Mouse (Mus musculus): ENCODE data around the gene Fads1. TPM values are rescaled to one million over a fixed set of nuclear protein-coding genes. Genes with fewer than 3 reads are reported as not detected.

Gene Fads1
- polyA plus RNA-seq, 1 experiment from 2014 or later: 138 TPM

DNA sequence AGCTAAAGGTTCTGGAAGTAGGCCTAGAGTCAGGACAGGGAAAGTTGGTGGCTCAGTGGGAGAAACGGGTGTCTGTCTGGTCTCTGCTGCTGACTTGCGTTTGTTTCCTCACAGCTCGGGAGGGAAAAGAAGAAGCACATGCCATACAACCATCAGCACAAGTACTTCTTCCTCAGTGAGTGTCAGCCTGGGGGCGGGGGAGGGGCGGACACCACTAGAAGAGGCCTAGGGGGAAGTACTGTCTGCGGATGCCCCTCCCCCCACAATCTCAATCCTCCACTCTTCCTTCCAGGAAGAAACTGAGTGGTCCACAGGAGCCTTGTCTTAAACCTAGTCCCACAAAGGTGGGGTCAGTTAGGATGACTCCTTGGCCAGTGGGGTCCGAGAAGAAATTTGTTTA lies 8.6 kb downstream of the Fads1 start:
- H3K27me3 ChIP-seq (ENCODE audit: control insufficient read depth, insufficient read depth, low read length): no peaks in the 10 kb centered on the region
- H3K4me3 ChIP-seq (ENCODE audit: low read depth, low read length): no peak overlapping the region
- no peak overlapping the region for H3K27ac ChIP-seq (replicated peaks; ENCODE audit: low read depth, low read length)
- H3K4me1 ChIP-seq (ENCODE audit: control insufficient read depth, insufficient read depth, low read length): peaks cover 6% of the 10 kb centered on the region
- H3K9ac ChIP-seq (ENCODE audit: low read length): no peak overlapping the region
- H3K36me3 ChIP-seq (ENCODE audit: control insufficient read depth, insufficient read depth, low read length): peaks cover 57% of the 10 kb centered on the region
- H3K4me2 ChIP-seq (ENCODE audit: low read depth, severe bottlenecking): no peak overlapping the region
- ATAC-seq (ENCODE audit: insufficient number of reproducible peaks, low FRiP score, low TSS enrichment, low read depth) (no peak), DNase-seq (ENCODE audit: low spot score) (no peak)
- no peaks in the 10 kb centered on the region for H3K9me3 ChIP-seq (ENCODE audit: control insufficient read depth, low read length)
- WGBS: 81% methylated on average over 7 of the region's 7 CpGs

DNA sequence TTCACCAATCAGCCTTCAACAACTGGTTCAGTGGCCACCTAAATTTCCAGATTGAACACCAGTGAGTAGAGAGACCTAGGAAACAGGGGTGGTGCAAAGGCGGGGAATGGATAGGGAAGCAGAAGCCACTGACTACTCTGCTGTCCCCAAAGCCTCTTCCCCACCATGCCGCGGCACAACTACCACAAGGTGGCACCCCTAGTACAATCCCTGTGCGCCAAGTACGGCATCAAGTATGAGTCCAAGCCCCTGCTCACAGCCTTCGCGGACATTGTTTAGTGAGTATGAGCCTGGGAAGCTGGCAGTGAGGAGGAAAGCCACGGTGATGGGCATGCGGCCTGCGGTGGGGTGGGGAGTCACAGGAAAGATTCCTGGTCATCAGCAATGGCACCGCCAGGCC lies 11.6 kb downstream of the Fads1 start:
- ATAC-seq (ENCODE audit: insufficient number of reproducible peaks, low FRiP score, low TSS enrichment, low read depth) (no peak), DNase-seq (ENCODE audit: low spot score) (no peak)
- no peaks in the 10 kb centered on the region for H3K9me3 ChIP-seq (ENCODE audit: control insufficient read depth, low read length)
- H3K9ac ChIP-seq (ENCODE audit: low read length): no peak overlapping the region
- no peak overlapping the region for H3K4me3 ChIP-seq (ENCODE audit: low read depth, low read length)
- peaks cover 43% of the 10 kb centered on the region for H3K36me3 ChIP-seq (ENCODE audit: control insufficient read depth, insufficient read depth, low read length)
- no peak overlapping the region for H3K4me2 ChIP-seq (ENCODE audit: low read depth, severe bottlenecking)
- no peaks in the 10 kb centered on the region for H3K4me1 ChIP-seq (ENCODE audit: control insufficient read depth, insufficient read depth, low read length)
- no peaks in the 10 kb centered on the region for H3K27me3 ChIP-seq (ENCODE audit: control insufficient read depth, insufficient read depth, low read length)
- WGBS: 90% methylated on average over 11 of the region's 11 CpGs
- H3K27ac ChIP-seq (replicated peaks; ENCODE audit: low read depth, low read length): no peak overlapping the region

DNA sequence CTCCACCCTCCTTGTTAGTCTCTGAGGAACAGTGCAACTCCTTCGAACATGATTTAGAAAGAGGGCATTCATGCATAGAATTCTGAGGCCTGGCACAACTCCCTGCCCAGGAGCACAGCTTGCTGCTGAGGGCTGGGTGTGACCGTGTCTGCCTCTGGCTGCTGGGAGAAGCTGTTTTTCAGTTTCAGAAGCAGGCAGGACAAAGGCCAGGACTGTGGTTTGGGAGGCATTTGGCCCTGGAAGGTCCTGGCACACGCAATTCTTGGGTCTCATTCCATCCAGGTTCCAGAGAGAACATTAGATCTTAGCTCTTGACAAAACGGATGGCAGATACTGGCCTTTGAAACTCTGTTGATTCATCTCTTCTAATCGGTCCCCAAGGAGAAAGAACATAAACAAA lies 12.6 kb downstream of the Fads1 start:
- Histone ChIP-seq H3K9me3 (ENCODE audit: control insufficient read depth, low read length) (no peaks in the 10 kb centered on the region), H3K27ac (replicated peaks; ENCODE audit: low read depth, low read length) (no peak overlapping the region), H3K27me3 (ENCODE audit: control insufficient read depth, insufficient read depth, low read length) (no peaks in the 10 kb centered on the region), H3K4me1 (ENCODE audit: control insufficient read depth, insufficient read depth, low read length) (no peaks in the 10 kb centered on the region), H3K9ac (ENCODE audit: low read length) (no peak overlapping the region), H3K36me3 (ENCODE audit: control insufficient read depth, insufficient read depth, low read length) (peaks cover 44% of the 10 kb centered on the region), H3K4me2 (ENCODE audit: low read depth, severe bottlenecking) (no peak overlapping the region), H3K4me3 (ENCODE audit: low read depth, low read length) (no peak overlapping the region)
- 88% methylated on average over 5 of the region's 5 CpGs for WGBS
- DNase-seq (ENCODE audit: low spot score) (no peak), ATAC-seq (ENCODE audit: insufficient number of reproducible peaks, low FRiP score, low TSS enrichment, low read depth) (no peak)

DNA sequence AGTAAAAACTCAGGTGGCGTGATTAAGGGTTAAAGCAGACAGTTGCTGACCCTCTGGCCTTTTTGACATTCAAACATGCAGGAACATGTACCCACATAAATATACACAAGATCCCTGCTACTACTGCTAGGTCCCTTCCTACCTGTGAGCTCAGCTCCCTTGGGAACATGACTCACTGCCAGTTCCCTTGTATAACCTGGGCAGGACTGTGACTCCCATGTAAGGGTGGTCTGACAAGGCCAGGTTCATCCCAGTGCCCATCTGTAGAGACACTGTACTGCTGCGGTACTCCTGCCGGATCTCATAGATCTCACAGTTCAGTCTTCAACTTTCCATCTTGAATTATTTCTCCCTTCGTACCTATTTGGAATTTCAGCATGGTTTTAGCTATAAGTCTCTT lies 14.4 kb downstream of the Fads1 start:
- H3K27ac ChIP-seq (replicated peaks; ENCODE audit: low read depth, low read length): no peak overlapping the region
- WGBS: 86% methylated on average over 4 of the region's 4 CpGs
- no peaks in the 10 kb centered on the region for H3K27me3 ChIP-seq (ENCODE audit: control insufficient read depth, insufficient read depth, low read length)
- no peaks in the 10 kb centered on the region for H3K4me1 ChIP-seq (ENCODE audit: control insufficient read depth, insufficient read depth, low read length)
- no peak for DNase-seq (ENCODE audit: low spot score)
- H3K4me3 ChIP-seq (ENCODE audit: low read depth, low read length): no peak overlapping the region
- peaks cover 45% of the 10 kb centered on the region for H3K36me3 ChIP-seq (ENCODE audit: control insufficient read depth, insufficient read depth, low read length)
- no peak overlapping the region for H3K9ac ChIP-seq (ENCODE audit: low read length)
- no peaks in the 10 kb centered on the region for H3K9me3 ChIP-seq (ENCODE audit: control insufficient read depth, low read length)
- no peak overlapping the region for H3K4me2 ChIP-seq (ENCODE audit: low read depth, severe bottlenecking)
- ATAC-seq (ENCODE audit: insufficient number of reproducible peaks, low FRiP score, low TSS enrichment, low read depth): no peak

DNA sequence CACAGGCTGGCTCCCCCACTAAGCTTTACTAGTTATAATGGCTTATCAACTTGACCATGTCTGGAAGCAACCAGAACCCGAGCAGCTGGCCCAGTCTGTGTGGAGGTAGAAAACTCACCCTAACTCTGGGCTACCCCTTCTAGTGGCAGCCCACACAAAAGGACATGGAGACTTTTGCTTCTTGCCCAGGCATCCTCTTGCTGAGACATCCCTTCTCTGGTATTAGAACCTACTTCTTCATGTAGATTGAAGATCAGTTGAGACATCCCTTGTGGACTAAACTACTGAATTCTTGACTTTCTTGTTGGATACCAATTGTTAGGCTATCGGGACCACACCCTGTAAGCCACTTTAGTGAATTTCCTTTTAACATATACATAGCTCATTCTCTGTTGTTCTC lies 15.6 kb downstream of the Fads1 start:
- Histone ChIP-seq H3K27ac (replicated peaks; ENCODE audit: low read depth, low read length) (no peak overlapping the region), H3K9ac (ENCODE audit: low read length) (no peak overlapping the region), H3K27me3 (ENCODE audit: control insufficient read depth, insufficient read depth, low read length) (no peaks in the 10 kb centered on the region), H3K4me2 (ENCODE audit: low read depth, severe bottlenecking) (no peak overlapping the region), H3K4me3 (ENCODE audit: low read depth, low read length) (no peak overlapping the region), H3K9me3 (ENCODE audit: control insufficient read depth, low read length) (no peaks in the 10 kb centered on the region), H3K4me1 (ENCODE audit: control insufficient read depth, insufficient read depth, low read length) (0 out of 2 replicates have a peak, but pooled peaks cover 5% of the 10 kb centered on the region), H3K36me3 (ENCODE audit: control insufficient read depth, insufficient read depth, low read length) (peaks cover 40% of the 10 kb centered on the region)
- 76% methylated on average over 2 of the region's 2 CpGs for whole genome bisulfite sequencing
- no peak for DNase-seq (ENCODE audit: low spot score)
- no peak for ATAC-seq (ENCODE audit: insufficient number of reproducible peaks, low FRiP score, low TSS enrichment, low read depth)

DNA sequence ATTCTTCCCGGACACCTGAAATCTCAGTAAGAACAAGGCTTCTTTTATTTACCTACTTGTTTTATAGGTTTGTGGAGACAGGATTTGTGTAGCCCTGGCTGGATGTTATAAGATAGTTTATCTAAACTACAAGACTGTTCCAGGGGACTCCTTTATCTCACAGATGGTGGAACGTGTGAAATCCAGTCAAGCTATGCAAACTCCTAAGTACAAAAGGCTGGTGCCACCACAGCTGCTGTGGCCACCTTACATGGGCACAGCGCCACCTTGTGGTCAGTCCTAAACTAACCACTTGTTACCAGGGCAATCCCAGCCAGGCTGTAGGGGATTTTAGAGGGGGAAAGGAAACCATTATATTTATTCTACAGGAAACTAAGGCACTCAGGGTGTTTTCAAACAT lies 16.0 kb downstream of the Fads1 start:
- H3K27me3 ChIP-seq (ENCODE audit: control insufficient read depth, insufficient read depth, low read length): no peaks in the 10 kb centered on the region
- peaks cover 36% of the 10 kb centered on the region for H3K36me3 ChIP-seq (ENCODE audit: control insufficient read depth, insufficient read depth, low read length)
- H3K4me1 ChIP-seq (ENCODE audit: control insufficient read depth, insufficient read depth, low read length): 0 out of 2 replicates have a peak, but pooled peaks cover 5% of the 10 kb centered on the region
- H3K4me2 ChIP-seq (ENCODE audit: low read depth, severe bottlenecking): no peak overlapping the region
- no peaks in the 10 kb centered on the region for H3K9me3 ChIP-seq (ENCODE audit: control insufficient read depth, low read length)
- WGBS: 36% methylated on average over 3 of the region's 3 CpGs
- no peak overlapping the region for H3K27ac ChIP-seq (replicated peaks; ENCODE audit: low read depth, low read length)
- no peak overlapping the region for H3K9ac ChIP-seq (ENCODE audit: low read length)
- DNase-seq (ENCODE audit: low spot score) (peak; percentile 90), ATAC-seq (ENCODE audit: insufficient number of reproducible peaks, low FRiP score, low TSS enrichment, low read depth) (no peak)
- H3K4me3 ChIP-seq (ENCODE audit: low read depth, low read length): no peak overlapping the region

DNA sequence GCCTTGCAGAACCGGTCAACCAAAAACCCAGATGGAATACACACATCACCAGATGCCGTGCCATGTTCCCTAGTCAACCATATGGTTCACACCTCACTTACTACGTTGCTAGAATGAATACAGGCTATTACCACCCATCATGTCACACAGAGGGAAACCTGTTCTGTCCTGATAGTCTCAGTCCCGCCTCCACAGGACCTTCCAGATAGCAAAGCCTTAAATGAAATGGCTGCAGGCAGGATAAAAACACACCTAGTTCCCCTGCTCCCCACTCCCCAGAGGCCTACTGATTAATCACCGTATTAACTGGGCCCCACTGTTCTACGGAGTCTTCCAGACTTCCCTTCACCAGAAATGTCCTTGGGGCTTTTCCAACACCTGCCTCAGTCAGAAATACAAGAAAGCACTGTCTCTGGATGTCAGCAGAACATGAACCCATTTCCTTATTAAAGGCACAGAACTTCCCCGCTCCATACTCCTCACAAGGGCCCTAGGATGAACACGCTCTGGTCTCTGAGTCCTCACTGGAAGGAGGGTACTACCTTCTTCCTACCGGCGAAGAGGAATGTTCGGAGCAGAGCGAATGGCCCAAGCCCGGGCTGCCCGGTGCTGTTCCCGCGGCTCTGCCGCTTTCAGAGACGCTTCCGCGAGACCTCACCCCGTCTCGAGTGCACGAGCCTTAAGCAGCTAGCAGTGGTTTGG lies 20.6 kb downstream of the Fads1 start:
- no peak for DNase-seq (ENCODE audit: low spot score)
- peak overlapping the region; percentile 81 for H3K9ac ChIP-seq (ENCODE audit: low read length)
- 0 out of 2 replicates have a peak, but pooled peaks cover 5% of the 10 kb centered on the region for H3K4me1 ChIP-seq (ENCODE audit: control insufficient read depth, insufficient read depth, low read length)
- H3K4me2 ChIP-seq (ENCODE audit: low read depth, severe bottlenecking): peak overlapping the region; percentile 97
- ATAC-seq (ENCODE audit: insufficient number of reproducible peaks, low FRiP score, low TSS enrichment, low read depth): peak; percentile 29; the same call in 1 of the 2 replicates
- no peaks in the 10 kb centered on the region for H3K9me3 ChIP-seq (ENCODE audit: control insufficient read depth, low read length)
- no peaks in the 10 kb centered on the region for H3K27me3 ChIP-seq (ENCODE audit: control insufficient read depth, insufficient read depth, low read length)
- 3% methylated on average over 23 of the region's 23 CpGs for WGBS
- H3K36me3 ChIP-seq (ENCODE audit: control insufficient read depth, insufficient read depth, low read length): peaks cover 22% of the 10 kb centered on the region
- H3K27ac ChIP-seq (replicated peaks; ENCODE audit: low read depth, low read length): peak overlapping the region; percentile 75; the same call in 1 of the 2 replicates
- peak overlapping the region; percentile 98 for H3K4me3 ChIP-seq (ENCODE audit: low read depth, low read length)

DNA sequence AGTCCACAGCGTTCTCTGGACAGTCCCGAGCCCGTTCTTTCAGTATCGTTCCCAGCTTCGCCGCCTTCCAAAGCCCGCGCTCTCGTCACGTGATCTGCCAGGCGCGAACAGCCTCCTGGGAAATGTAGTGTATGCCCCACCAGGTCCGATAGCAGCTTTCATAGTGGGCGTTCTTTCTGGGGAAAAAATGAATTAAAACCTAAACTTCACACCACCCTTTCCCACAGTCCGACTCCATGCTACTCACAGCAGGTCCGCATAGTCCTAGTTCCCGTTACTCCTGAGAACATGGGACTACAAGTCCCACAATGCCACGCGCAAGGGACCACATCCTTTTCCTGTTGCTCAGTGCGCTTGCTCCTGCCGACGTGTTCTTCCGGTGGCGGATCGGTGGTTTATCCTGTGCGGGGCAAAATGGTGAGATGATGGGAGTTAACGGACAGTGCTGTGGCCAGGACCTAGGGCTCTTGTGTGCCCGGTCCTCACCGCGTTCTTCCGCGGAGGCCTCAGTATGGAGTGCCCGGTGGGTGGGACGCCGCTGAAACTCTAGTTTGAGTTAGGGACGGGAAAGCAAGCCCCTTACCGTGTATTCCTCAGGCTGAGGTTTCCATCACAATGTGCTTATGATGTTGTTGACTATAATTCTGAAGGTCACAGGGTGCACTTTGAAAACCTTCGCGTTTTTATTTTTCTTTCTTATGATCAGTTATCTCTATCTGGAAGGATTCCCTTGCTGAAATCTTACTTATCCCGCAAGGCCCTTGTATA lies 21.3 kb downstream of the Fads1 start, which contains the start of the genes Tmem258 and Fen1:
TSS of gene Tmem258 (plus strand) at position 167 of the 768 bp plus-strand sequence.
TSS of gene Fen1 (minus strand) at position 322 of the 768 bp plus-strand sequence.
- ATAC-seq (ENCODE audit: insufficient number of reproducible peaks, low FRiP score, low TSS enrichment, low read depth) (peak; percentile 91), DNase-seq (ENCODE audit: low spot score) (peak; percentile 94)
- Histone ChIP-seq H3K4me1 (ENCODE audit: control insufficient read depth, insufficient read depth, low read length) (0 out of 2 replicates have a peak, but pooled peaks cover 5% of the 10 kb centered on the region), H3K27me3 (ENCODE audit: control insufficient read depth, insufficient read depth, low read length) (no peaks in the 10 kb centered on the region), H3K4me2 (ENCODE audit: low read depth, severe bottlenecking) (peak within 1 kb of the TSS; percentile 97), H3K4me3 (ENCODE audit: low read depth, low read length) (peak within 1 kb of the TSS; percentile 98), H3K9ac (ENCODE audit: low read length) (peak within 1 kb of the TSS; percentile 81), H3K36me3 (ENCODE audit: control insufficient read depth, insufficient read depth, low read length) (peaks cover 23% of the 10 kb centered on the region), H3K9me3 (ENCODE audit: control insufficient read depth, low read length) (no peaks in the 10 kb centered on the region), H3K27ac (replicated peaks; ENCODE audit: low read depth, low read length) (peak within 1 kb of the TSS; percentile 75)
- WGBS: under 1% methylated on average over 40 of the region's 40 CpGs
